Mouse (Mus musculus) embryonic facial prominence, embryonic 15.5 days (tissue): ENCODE data around the gene Arhgap18. TPM values are rescaled to one million over a fixed set of nuclear protein-coding genes. Genes with fewer than 3 reads are reported as not detected.

ENCODE experiments used
- ATAC-seq: fragments of 200-750 bp; cut with Nextera tagmentation; 2 replicates; pipeline ENCODE4 v1.8.0; 2017; ENCODE audit warnings: low read depth, moderate TSS enrichment; ENCODE audit not compliant: insufficient number of reproducible peaks, low FRiP score, low TSS enrichment
- H3K27ac ChIP-seq: fragments of 300-500 bp; sonication (generic); replicated peaks from 2 replicates; pipeline ENCODE4 v1.5.1; 2015; ENCODE audit warnings: mild to moderate bottlenecking, inconsistent platforms
- H3K27me3 ChIP-seq: fragments of 300-500 bp; sonication (generic); 2 replicates; pipeline ENCODE4 v1.6.1; 2015; ENCODE audit warnings: inconsistent platforms
- H3K36me3 ChIP-seq: fragments of 300-500 bp; sonication (generic); 2 replicates; pipeline ENCODE4 v1.6.1; 2015; ENCODE audit warnings: mild to moderate bottlenecking, inconsistent platforms
- H3K4me1 ChIP-seq: fragments of 300-500 bp; sonication (generic); 2 replicates; pipeline ENCODE4 v1.6.1; 2015; ENCODE audit warnings: inconsistent platforms
- H3K4me2 ChIP-seq: fragments of 300-500 bp; sonication (generic); replicated peaks from 2 replicates; pipeline ENCODE4 v1.6.1; 2015; ENCODE audit warnings: mild to moderate bottlenecking, inconsistent platforms
- H3K4me3 ChIP-seq: fragments of 300-500 bp; sonication (generic); replicated peaks from 2 replicates; pipeline ENCODE4 v1.5.1; 2015; ENCODE audit warnings: mild to moderate bottlenecking, inconsistent platforms
- H3K9ac ChIP-seq: fragments of 300-500 bp; sonication (generic); 2 replicates; pipeline ENCODE4 v1.6.1; 2015; ENCODE audit warnings: inconsistent platforms
- H3K9me3 ChIP-seq: fragments of 300-500 bp; sonication (generic); replicated peaks from 2 replicates; pipeline ENCODE4 v1.6.1; 2016; ENCODE audit warnings: inconsistent platforms
- WGBS: fragments of 180-500 bp; shearing (Covaris S2); methylation state at CpG from one replicate; pipeline ENCODE4 v1.1.7; 2015; 5-methylcytosine and 5-hydroxymethylcytosine counted together
- polyA plus RNA-seq: library from polyadenylated mRNA; unstranded; fragments of >200 nt; fragmentation: Nextera tagmentation; extraction: Ambion mirVana; gene quantifications from 2 replicates; pipeline ENCODE4 v1.2.1, GENCODE M21; 2015

Arhgap18 gene
- 24.0 and 24.5 TPM in 2 replicates for polyA plus RNA-seq

DNA sequence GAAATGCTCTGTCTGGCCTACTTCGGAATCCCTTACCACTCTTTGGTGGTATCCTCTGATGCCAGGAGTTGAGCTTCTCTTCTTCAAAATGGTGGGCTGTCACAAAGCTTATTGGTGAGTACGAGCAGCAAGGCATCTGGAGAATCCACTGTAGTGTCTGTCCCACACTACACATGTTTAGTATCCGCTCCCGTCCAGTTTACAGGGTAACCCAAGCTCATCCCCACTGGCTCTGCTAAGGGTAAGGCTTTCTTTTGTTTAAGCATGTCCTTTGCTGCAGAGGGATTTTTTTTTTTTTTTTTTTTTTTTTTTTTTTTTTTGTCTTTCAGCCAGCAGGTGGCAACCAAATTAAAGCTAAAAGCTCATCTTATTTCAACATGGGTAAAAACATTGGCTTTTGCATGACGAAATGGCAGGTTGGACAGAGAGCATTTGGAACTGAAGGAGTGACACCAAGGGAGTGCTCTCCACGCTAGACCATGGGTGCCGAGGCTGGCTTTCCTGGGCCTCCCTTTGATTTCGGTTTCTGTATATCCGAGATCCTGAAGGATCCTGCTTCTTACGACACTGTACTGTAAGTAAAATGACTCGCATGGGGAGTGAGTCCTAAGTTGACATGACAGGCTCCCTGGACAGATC, at the start of gene Arhgap18:
TSS of gene Arhgap18 (plus strand) at position 493 of the 639 bp plus-strand sequence.
- no peaks in the 10 kb centered on the region for H3K9me3 ChIP-seq
- no peaks in the 10 kb centered on the region for H3K4me1 ChIP-seq
- no peak for ATAC-seq
- H3K9ac ChIP-seq = no peak within 1 kb of the TSS
- no peak within 1 kb of the TSS for H3K27ac ChIP-seq
- WGBS = 71% methylated on average over 11 of the region's 11 CpGs
- no peak within 1 kb of the TSS for H3K4me2 ChIP-seq
- no peaks in the 10 kb centered on the region for H3K36me3 ChIP-seq
- no peaks in the 10 kb centered on the region for H3K27me3 ChIP-seq
- no peak within 1 kb of the TSS for H3K4me3 ChIP-seq

DNA sequence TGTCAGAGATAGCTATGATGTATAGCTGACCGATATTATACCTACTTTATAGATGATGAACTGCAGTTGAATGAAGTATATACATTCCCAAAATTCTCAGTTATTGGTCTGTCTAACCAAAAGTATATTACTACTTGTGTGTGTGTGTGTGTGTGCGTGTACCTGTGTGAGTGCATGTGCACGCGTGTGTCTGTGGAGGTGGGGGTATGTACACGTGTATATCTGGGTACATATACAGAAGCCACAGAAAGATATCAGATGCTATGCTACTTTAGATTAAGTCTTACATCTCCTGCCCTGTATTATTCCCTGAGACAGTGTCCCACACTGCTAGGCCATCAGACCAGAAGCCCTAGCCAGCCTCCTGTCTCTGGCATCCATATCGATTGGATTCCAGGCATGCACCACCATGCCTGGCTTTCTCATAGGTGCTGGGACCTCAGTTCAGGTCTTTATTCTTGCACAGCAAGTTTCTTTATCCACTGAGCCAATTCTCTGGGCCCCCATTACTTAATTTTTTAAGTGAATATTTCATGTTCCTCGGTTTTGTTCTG, 42.7 kb upstream of the Arhgap18 start:
- no peak overlapping the region for H3K4me2 ChIP-seq
- no peaks in the 10 kb centered on the region for H3K4me1 ChIP-seq
- H3K36me3 ChIP-seq = no peaks in the 10 kb centered on the region
- ATAC-seq = no peak
- no peak overlapping the region for H3K9ac ChIP-seq
- no peaks in the 10 kb centered on the region for H3K27me3 ChIP-seq
- H3K27ac ChIP-seq = no peak overlapping the region
- H3K4me3 ChIP-seq = no peak overlapping the region
- 93% methylated on average over 7 of the region's 7 CpGs for WGBS
- no peaks in the 10 kb centered on the region for H3K9me3 ChIP-seq

DNA sequence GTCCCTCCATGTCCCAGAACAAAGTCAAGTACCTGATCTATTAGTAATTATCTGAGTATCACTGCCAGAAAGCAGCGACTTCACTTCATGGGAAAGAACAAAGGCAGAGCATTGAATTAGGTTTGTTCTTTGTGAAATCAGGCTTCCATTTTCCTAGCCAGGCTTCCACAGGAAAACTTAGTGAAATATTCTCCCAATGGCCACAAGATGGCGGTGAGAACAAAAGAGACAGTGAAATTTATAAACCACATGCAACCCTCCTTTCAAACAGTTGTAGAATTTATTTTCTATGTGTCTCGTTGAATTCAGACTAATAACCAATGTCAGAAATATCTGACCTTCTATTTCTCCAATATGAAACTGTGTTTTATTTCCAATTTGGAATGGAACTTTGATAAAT, 42.2 kb upstream of the Arhgap18 start:
- Histone ChIP-seq H3K4me1 (no peaks in the 10 kb centered on the region), H3K27me3 (no peaks in the 10 kb centered on the region), H3K9ac (no peak overlapping the region), H3K4me3 (no peak overlapping the region), H3K4me2 (no peak overlapping the region), H3K36me3 (no peaks in the 10 kb centered on the region), H3K27ac (no peak overlapping the region), H3K9me3 (no peaks in the 10 kb centered on the region)
- no peak for ATAC-seq
- WGBS = 3% methylated on average over 3 of the region's 3 CpGs

DNA sequence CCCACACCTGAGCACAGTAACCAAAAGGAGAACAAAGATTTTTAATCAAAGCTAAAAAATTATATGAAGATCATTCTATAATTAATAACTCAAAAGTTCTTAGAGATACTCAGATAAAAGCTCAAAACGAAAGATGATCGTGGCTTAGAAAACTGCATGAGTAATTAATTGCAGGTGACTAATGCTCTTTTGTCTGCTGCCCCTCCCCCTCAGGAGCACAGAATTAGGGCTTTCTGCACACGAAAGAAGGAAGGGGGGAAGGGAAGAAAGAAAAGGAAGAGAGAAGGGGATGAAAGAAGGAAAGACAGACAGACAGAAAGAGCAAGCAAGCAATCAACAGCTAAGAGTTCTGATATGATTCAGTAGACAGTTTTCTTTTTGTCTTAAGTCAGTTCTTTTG, 39.2 kb upstream of the Arhgap18 start:
- no peak overlapping the region for H3K27ac ChIP-seq
- no peaks in the 10 kb centered on the region for H3K36me3 ChIP-seq
- H3K9ac ChIP-seq = no peak overlapping the region
- no peaks in the 10 kb centered on the region for H3K27me3 ChIP-seq
- no peaks in the 10 kb centered on the region for H3K9me3 ChIP-seq
- no peak overlapping the region for H3K4me3 ChIP-seq
- no peaks in the 10 kb centered on the region for H3K4me1 ChIP-seq
- H3K4me2 ChIP-seq = no peak overlapping the region
- WGBS = 18% methylated on average over 3 of the region's 3 CpGs
- no peak for ATAC-seq

DNA sequence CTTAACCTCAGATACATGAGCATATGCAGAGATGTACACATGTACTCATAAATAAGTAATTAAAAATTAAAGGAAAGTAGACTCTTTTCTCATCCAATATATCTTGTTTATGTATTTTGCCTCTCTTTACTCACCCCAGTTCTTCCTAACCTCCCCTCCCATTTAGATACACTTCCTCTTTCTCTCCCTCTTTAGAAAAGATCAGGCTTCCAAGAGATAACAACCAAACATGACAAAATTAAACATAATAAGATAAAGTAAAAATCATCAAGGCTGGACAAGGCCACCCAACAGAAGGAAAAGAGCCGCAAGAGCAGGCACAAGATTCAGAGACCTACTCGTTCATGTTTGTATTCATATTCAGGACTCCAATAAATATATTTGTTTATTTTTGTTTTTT, 28.5 kb upstream of the Arhgap18 start:
- Histone ChIP-seq H3K4me1 (no peaks in the 10 kb centered on the region), H3K27me3 (no peaks in the 10 kb centered on the region), H3K4me3 (no peak overlapping the region), H3K27ac (no peak overlapping the region), H3K9ac (no peak overlapping the region), H3K4me2 (no peak overlapping the region), H3K9me3 (no peaks in the 10 kb centered on the region), H3K36me3 (no peaks in the 10 kb centered on the region)
- ATAC-seq = no peak
- WGBS = 93% methylated on average over 2 of the region's 2 CpGs

DNA sequence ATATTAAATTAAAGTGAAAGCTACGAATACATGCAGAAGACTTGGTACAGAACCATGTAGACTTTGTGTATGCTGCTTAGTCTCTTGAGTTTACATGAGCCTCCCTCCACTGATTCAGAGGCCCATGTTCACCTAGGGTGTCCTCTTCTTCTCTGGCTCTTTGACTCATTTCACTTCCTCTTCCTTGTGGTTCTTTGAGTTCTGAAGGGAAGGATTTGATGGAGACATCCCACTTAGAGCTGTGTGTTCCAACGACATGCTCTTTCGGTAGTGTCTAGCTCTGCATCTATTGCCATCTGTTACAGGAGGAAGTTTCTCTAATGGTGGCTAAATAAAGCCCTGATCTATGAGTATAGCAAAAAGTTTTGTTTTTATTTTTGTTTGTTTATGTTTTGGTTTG, 28.0 kb upstream of the Arhgap18 start:
- no peaks in the 10 kb centered on the region for H3K27me3 ChIP-seq
- 88% methylated on average over 3 of the region's 3 CpGs for WGBS
- H3K36me3 ChIP-seq = no peaks in the 10 kb centered on the region
- no peaks in the 10 kb centered on the region for H3K9me3 ChIP-seq
- no peak overlapping the region for H3K4me3 ChIP-seq
- no peak overlapping the region for H3K9ac ChIP-seq
- no peak overlapping the region for H3K4me2 ChIP-seq
- no peaks in the 10 kb centered on the region for H3K4me1 ChIP-seq
- H3K27ac ChIP-seq = no peak overlapping the region
- ATAC-seq = no peak

DNA sequence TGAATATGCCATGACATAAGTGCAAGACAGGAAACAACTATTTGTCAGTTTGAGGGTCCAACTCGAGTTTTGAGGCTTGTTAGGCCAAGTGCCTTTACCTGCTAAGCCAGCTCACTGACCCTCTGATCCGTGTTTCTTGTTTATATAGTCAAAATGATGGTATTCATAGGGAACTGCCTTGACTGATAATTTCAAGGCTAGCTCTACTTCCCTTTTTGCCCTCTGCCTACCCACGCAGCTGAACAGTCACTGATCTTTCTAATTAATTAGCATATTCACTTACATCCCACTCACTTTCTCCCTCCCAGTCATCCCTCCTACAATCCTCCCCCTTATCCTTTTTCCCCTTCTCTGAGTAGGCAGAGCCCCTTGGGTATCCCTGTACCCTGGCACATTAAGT, 2.4 kb upstream of the Arhgap18 start:
- H3K27me3 ChIP-seq = no peaks in the 10 kb centered on the region
- H3K4me3 ChIP-seq = no peak overlapping the region
- no peaks in the 10 kb centered on the region for H3K9me3 ChIP-seq
- no peak overlapping the region for H3K9ac ChIP-seq
- 69% methylated on average over 3 of the region's 3 CpGs for WGBS
- no peak for ATAC-seq
- H3K4me2 ChIP-seq = no peak overlapping the region
- H3K27ac ChIP-seq = no peak overlapping the region
- H3K36me3 ChIP-seq = no peaks in the 10 kb centered on the region
- H3K4me1 ChIP-seq = no peaks in the 10 kb centered on the region

DNA sequence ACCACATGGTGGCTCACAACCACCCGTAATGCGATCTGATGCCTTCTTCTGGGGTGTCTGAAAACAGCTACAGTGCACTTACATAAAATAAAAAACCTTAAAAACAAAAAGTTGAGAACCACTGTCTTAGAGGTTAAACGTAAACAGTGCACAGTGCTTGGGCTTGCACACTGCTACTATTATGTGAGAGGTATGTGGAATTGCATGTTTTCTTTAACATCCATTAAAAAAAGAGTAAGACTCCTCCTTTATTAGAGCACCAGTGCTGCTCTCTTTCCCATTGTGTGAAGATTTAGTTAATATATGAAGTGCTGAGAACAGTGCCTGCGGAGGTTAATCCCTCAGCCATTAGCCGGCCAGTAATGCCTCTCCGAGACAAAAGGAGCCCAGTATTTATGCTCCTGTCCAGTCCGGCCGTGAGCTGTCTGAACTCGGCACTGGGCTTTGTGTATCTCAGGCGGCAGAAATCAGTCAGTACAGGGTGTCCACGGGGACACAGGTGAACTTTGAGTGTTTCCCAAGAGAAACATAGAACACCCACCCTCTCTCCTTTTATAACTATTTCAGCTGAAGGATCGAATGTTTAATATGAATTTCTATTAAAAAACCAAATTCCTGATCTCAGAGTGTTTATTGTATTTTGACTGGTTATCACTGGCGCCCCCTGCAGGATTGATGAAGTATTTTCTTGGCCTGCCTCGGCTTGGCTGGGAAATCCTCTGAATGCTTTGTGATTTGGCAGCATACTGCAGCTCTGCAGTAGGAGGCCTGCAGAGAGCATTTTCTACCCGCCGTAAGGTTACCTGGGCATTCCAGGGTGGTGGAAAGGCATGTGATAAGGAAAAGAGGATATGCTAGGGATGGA, 925 bp upstream of the Arhgap18 start:
- Histone ChIP-seq H3K4me3 (no peak overlapping the region), H3K4me2 (no peak overlapping the region), H3K4me1 (no peaks in the 10 kb centered on the region), H3K27me3 (no peaks in the 10 kb centered on the region), H3K36me3 (no peaks in the 10 kb centered on the region), H3K9me3 (no peaks in the 10 kb centered on the region), H3K9ac (no peak overlapping the region), H3K27ac (no peak overlapping the region)
- 67% methylated on average over 16 of the region's 16 CpGs for WGBS
- ATAC-seq = no peak

DNA sequence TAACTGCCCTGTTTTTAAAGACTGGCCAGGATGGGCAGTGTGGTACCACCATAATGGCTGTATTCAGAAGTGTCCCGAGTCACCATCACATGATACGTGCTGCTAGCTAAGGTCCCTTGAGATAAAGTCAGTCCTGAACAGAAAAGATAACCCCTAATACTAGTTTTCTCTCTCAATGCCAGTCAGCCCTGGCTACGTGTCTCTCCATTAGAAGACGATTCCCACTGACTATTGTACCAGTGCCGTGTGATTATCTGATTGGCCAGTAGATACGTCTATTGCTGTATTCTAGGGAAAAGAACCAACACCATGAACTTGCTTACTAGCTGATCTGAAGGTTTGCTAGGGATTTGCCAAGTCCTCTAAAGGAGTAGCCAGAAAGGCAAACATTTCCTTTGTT, 785 bp downstream of the Arhgap18 start:
- Histone ChIP-seq H3K4me2 (no peak overlapping the region), H3K36me3 (no peaks in the 10 kb centered on the region), H3K4me1 (no peaks in the 10 kb centered on the region), H3K9me3 (no peaks in the 10 kb centered on the region), H3K9ac (no peak overlapping the region), H3K27me3 (no peaks in the 10 kb centered on the region), H3K27ac (no peak overlapping the region), H3K4me3 (no peak overlapping the region)
- WGBS = 90% methylated on average over 6 of the region's 6 CpGs
- ATAC-seq = no peak

DNA sequence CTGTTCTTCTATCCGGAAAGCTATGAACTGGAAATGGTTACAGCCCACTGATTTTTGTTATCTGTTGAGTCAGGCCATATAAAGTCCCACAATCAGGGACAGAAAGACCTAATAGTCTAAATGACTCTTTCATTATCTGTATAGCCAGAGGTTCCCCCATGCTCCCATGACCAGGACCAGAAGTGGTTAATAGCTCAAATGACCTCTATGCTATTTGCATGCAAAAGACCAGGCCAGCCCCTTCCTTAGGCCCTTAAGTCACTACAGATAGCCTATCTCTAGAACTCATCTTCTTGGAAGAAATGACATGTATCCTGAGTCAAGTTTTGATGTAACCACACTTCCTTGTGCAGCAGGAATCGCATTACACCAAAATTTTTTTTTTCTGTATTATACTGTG, 4.0 kb downstream of the Arhgap18 start:
- H3K9ac ChIP-seq = no peak overlapping the region
- 89% methylated on average over 2 of the region's 2 CpGs for WGBS
- 0 out of 2 replicates have a peak, but pooled peaks cover 4% of the 10 kb centered on the region for H3K4me1 ChIP-seq
- no peak overlapping the region for H3K4me2 ChIP-seq
- no peaks in the 10 kb centered on the region for H3K9me3 ChIP-seq
- no peak overlapping the region for H3K4me3 ChIP-seq
- no peaks in the 10 kb centered on the region for H3K36me3 ChIP-seq
- no peak overlapping the region for H3K27ac ChIP-seq
- ATAC-seq = no peak
- no peaks in the 10 kb centered on the region for H3K27me3 ChIP-seq

DNA sequence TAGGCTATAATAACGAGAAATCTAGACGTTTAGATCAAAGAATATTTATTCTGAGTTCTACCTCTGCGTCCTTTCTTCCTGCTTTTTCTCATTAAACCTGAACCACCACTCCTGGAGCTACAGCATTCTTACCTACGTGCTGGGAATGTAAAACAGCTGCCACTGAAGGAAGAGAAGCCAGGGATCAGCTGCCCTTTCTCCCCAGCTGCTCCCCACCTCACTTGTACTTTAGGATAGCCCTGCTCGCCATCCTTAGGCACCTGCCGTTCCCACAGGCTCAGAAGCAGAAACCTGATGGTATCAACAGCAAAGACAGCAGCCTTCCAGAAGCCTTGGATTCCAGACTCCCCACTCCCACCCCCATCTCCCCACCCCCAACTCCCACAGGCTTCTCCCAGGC, 6.2 kb downstream of the Arhgap18 start:
- Histone ChIP-seq H3K4me1 (0 out of 2 replicates have a peak, but pooled peaks cover 5% of the 10 kb centered on the region), H3K4me3 (no peak overlapping the region), H3K27me3 (no peaks in the 10 kb centered on the region), H3K9me3 (no peaks in the 10 kb centered on the region), H3K27ac (no peak overlapping the region), H3K4me2 (no peak overlapping the region), H3K36me3 (no peaks in the 10 kb centered on the region), H3K9ac (no peak overlapping the region)
- ATAC-seq = no peak
- 25% methylated on average over 6 of the region's 6 CpGs for WGBS
